Comparison of ENCODE assay signal across 18 mouse cellular contexts in genomic region chr16:35557038-35557437, GRCm38 (mm10). TPM values are rescaled to one million over a fixed set of nuclear protein-coding genes. Genes with fewer than 3 reads are reported as not detected.
"Had no signal": no experiment of that assay in that cellular context is flagged by ENCODE, and none has a peak within 500 bp of the region (broad histone marks: within the 10 kb centered on the region; RNA-seq: fewer than 3 reads in every experiment).

No protein-coding gene starts in this region.

- H3K9me3 ChIP-seq: limb, embryonic 12.5 days; liver, embryonic 13.5 days; lung, embryonic 15.5 days; megakaryocyte, embryonic 14.5 days; midbrain, embryonic 13.5 days; neural tube, embryonic 12.5 days had no signal

- DNase-seq: kidney, adult 11 months; kidney, postnatal 36 days; layer of hippocampus, adult 9-11 months; liver; liver, embryonic 13.5 days; liver, postnatal 0 days; lung, postnatal 14 days; thymus, postnatal 25 days had no signal

- H3K9ac ChIP-seq: limb, embryonic 12.5 days; liver, embryonic 13.5 days; liver, postnatal 0 days; lung, embryonic 15.5 days; midbrain, embryonic 13.5 days; neural tube, embryonic 12.5 days had no signal

- H3K27me3 ChIP-seq: limb, embryonic 12.5 days; liver, embryonic 13.5 days; lung, embryonic 15.5 days; midbrain, embryonic 13.5 days; neural tube, embryonic 12.5 days had no signal

- H3K36me3 ChIP-seq: limb, embryonic 12.5 days; liver, embryonic 13.5 days; lung, embryonic 15.5 days had no signal

- ATAC-seq: inflammation-experienced regulatory T-cells, adult 6 months; liver, postnatal 0 days; midbrain, embryonic 13.5 days had no signal

- H3K27ac ChIP-seq: liver, embryonic 13.5 days; lung, embryonic 15.5 days; macrophage; neural tube, embryonic 12.5 days; stomach, postnatal 0 days had no signal

- H3K4me3 ChIP-seq: limb, embryonic 12.5 days; liver, embryonic 13.5 days; lung, embryonic 15.5 days; megakaryocyte, embryonic 14.5 days; midbrain, embryonic 13.5 days; neural tube, embryonic 12.5 days had no signal

- H3K4me2 ChIP-seq: limb, embryonic 12.5 days; liver, embryonic 13.5 days; lung, embryonic 15.5 days; midbrain, embryonic 13.5 days; neural tube, embryonic 12.5 days had no signal

- H3K4me1 ChIP-seq: liver, embryonic 13.5 days had no signal

RNA-seq across cellular contexts. Expression of gene Sema5b, which starts 16.1 kb away (rescaled TPM):
- total RNA-seq: monocyte, adult 5-6 weeks; neutrophil, adult 5-6 weeks had no signal
- polyA plus RNA-seq: inflammation-experienced regulatory T-cells, adult 6 months; macrophage had no signal
